Mouse (Mus musculus): ENCODE measurements around the gene Gm29609. TPM values are rescaled to one million over a fixed set of nuclear protein-coding genes. Genes with fewer than 3 reads are reported as not detected.
A peak's percentile ranks its signal among the peaks of the same experiment; 100 is the strongest.

Gm29609 gene
- polyA plus RNA-seq, 2 experiments = 0.96 to 4.3 TPM

DNA sequence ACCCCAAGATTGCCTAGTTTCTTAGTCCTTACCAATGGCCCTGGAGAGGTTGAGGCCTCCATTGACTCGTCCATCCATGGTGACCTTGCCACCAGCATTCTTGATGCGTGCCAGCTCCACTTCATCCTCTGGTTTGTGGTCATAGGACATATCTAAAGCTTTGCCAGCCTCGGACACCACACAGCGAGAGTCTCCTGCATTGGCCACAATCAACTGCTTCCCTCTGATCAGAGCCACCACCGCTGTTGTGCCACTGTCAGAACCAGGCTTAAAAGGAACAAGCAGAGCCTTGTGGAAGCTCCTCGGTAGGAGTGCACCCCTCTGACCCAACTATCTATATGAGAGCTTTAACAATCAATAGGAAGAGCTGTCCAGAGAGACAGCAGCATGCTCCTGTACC is 24.7 kb upstream of the Gm29609 start:
- 90% methylated on average over 6 of the region's 6 CpGs for WGBS
- Histone ChIP-seq H3K4me2 (replicated peaks; ENCODE audit: low read depth, low read length, severe bottlenecking) (no peak overlapping the region), H3K4me3 (replicated peaks; ENCODE audit: low read length) (no peak overlapping the region), H3K4me1 (ENCODE audit: control insufficient read depth, insufficient read depth, low read length) (peaks cover 9% of the 10 kb centered on the region), H3K27me3 (ENCODE audit: control insufficient read depth, insufficient read depth, low read length) (no peaks in the 10 kb centered on the region), H3K9me3 (ENCODE audit: control insufficient read depth, low read length) (peaks cover 4% of the 10 kb centered on the region), H3K36me3 (ENCODE audit: control insufficient read depth, insufficient read depth, low read length) (peaks cover 69% of the 10 kb centered on the region), H3K9ac (ENCODE audit: low read depth, low read length, severe bottlenecking) (no peak overlapping the region), H3K27ac (replicated peaks; ENCODE audit: low read depth, low read length) (no peak overlapping the region)
- TF ChIP-seq POLR2A (IDR thresholded peaks at IDR 0.05; ENCODE audit: borderline replicate concordance, extremely low read depth, insufficient read depth, insufficient read length) = no peak
- ATAC-seq (ENCODE audit: low FRiP score, low read depth) (no peak), DNase-seq (ENCODE audit: low spot score) (no peak)

DNA sequence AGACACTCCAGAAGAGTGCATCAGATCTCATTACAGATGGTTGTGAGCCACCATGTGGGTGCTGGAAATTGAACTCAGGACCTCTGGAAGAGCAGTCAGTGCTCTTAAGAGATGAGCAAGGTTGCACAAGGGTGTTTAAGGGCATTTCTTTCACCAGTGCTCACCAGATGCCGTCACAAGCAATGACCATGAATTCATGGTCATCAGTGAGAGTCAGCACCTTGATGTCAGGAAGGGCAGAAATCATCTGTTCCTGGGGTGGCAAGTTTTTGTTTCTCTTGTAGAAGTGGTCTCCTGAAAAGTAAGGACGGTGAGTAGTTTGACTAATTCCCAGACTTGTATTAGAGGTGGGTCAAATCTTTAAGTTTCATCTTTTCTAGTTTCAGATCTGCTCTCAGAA is 24.2 kb upstream of the Gm29609 start:
- H3K36me3 ChIP-seq (ENCODE audit: control insufficient read depth, insufficient read depth, low read length) = peaks cover 74% of the 10 kb centered on the region
- 88% methylated on average over 2 of the region's 2 CpGs for WGBS
- no peak overlapping the region for H3K4me3 ChIP-seq (replicated peaks; ENCODE audit: low read length)
- TF ChIP-seq POLR2A (IDR thresholded peaks at IDR 0.05; ENCODE audit: borderline replicate concordance, extremely low read depth, insufficient read depth, insufficient read length) = no peak
- no peak overlapping the region for H3K4me2 ChIP-seq (replicated peaks; ENCODE audit: low read depth, low read length, severe bottlenecking)
- H3K9me3 ChIP-seq (ENCODE audit: control insufficient read depth, low read length) = peaks cover 4% of the 10 kb centered on the region
- H3K9ac ChIP-seq (ENCODE audit: low read depth, low read length, severe bottlenecking) = no peak overlapping the region
- no peak for ATAC-seq (ENCODE audit: low FRiP score, low read depth)
- no peaks in the 10 kb centered on the region for H3K27me3 ChIP-seq (ENCODE audit: control insufficient read depth, insufficient read depth, low read length)
- DNase-seq (ENCODE audit: low spot score) = no peak
- peaks cover 9% of the 10 kb centered on the region for H3K4me1 ChIP-seq (ENCODE audit: control insufficient read depth, insufficient read depth, low read length)
- no peak overlapping the region for H3K27ac ChIP-seq (replicated peaks; ENCODE audit: low read depth, low read length)

DNA sequence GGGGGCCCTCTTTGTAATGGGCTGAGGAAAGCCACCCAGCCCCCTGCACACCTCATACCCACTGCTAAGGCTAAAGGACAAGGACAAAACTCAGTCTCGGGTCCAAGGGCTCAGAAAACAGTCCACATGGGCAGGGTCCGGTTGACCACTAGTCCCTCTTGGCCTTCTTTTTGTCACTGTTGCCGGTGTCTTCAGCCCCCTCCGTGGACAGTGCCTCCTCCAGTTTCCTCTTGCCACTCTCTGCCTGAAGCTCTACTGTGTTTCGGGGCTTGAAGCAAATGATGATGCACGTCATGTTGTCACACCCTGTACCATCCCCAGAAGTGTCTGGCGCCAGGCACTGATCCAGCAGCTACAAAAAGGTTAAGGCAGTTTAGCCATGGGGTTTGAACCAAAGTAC is 23.2 kb upstream of the Gm29609 start:
- H3K27ac ChIP-seq (replicated peaks; ENCODE audit: low read depth, low read length) = peak overlapping the region; percentile 67; the same call in 1 of the 2 replicates
- H3K4me3 ChIP-seq (replicated peaks; ENCODE audit: low read length) = peak overlapping the region; percentile 73
- peaks cover 9% of the 10 kb centered on the region for H3K4me1 ChIP-seq (ENCODE audit: control insufficient read depth, insufficient read depth, low read length)
- H3K36me3 ChIP-seq (ENCODE audit: control insufficient read depth, insufficient read depth, low read length) = peaks cover 79% of the 10 kb centered on the region
- no peaks in the 10 kb centered on the region for H3K27me3 ChIP-seq (ENCODE audit: control insufficient read depth, insufficient read depth, low read length)
- ATAC-seq (ENCODE audit: low FRiP score, low read depth) (no peak), DNase-seq (ENCODE audit: low spot score) (no peak)
- peak overlapping the region; percentile 62 for H3K4me2 ChIP-seq (replicated peaks; ENCODE audit: low read depth, low read length, severe bottlenecking)
- peaks cover 4% of the 10 kb centered on the region for H3K9me3 ChIP-seq (ENCODE audit: control insufficient read depth, low read length)
- WGBS = 92% methylated on average over 7 of the region's 7 CpGs
- peak overlapping the region; percentile 77 for H3K9ac ChIP-seq (ENCODE audit: low read depth, low read length, severe bottlenecking)
- TF ChIP-seq POLR2A (IDR thresholded peaks at IDR 0.05; ENCODE audit: borderline replicate concordance, extremely low read depth, insufficient read depth, insufficient read length) = no peak

DNA sequence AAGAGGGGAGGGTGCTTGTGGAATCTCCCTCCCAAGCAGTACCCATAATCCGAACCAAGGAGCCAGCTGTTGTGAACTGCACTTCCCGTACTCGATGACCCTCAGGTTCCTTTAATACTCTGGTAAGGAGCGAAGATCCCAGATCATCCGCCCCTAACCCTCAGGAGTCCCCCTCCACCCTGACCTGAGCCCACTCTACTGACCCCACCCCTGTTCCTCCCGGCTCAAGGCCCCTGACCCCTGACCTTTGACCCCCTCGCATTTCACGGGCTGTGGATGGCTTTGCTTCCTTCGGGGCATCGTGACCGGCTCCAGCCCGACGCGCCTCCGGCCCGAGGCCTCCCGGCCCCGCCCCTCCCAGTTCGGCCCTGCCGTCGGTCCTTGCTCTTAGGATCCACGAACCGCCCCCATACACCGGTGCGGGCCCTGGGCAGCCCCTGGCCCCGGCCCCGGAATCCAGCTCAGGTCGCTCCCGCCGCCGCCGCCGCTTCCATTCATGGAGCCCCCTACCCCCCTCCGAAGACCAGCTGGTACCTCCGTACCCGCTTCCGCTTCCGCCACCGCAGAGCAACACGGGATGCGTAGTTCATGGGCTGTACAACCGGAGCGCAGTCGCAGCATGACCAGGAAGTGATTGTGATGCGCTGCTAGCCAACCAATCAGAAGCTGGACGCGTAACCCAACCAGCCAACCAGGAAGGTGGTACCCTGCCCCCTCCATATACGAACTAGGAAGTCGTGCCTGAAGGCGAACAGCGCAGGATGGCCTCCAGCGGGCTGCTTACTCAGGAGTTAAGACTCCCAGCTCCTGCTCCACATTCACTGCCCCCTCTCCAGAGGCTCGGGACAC is 22.3 kb upstream of the Gm29609 start, which contains the start of gene Zfp513:
TSS of gene Zfp513 (minus strand) at position 562 of the 849 bp plus-strand sequence.
- Histone ChIP-seq H3K27me3 (ENCODE audit: control insufficient read depth, insufficient read depth, low read length) (no peaks in the 10 kb centered on the region), H3K4me3 (replicated peaks; ENCODE audit: low read length) (peak within 1 kb of the TSS; percentile 73), H3K27ac (replicated peaks; ENCODE audit: low read depth, low read length) (peak within 1 kb of the TSS; percentile 67), H3K36me3 (ENCODE audit: control insufficient read depth, insufficient read depth, low read length) (peaks cover 79% of the 10 kb centered on the region), H3K4me1 (ENCODE audit: control insufficient read depth, insufficient read depth, low read length) (peaks cover 9% of the 10 kb centered on the region), H3K9me3 (ENCODE audit: control insufficient read depth, low read length) (peaks cover 4% of the 10 kb centered on the region), H3K4me2 (replicated peaks; ENCODE audit: low read depth, low read length, severe bottlenecking) (peak within 1 kb of the TSS; percentile 62), H3K9ac (ENCODE audit: low read depth, low read length, severe bottlenecking) (peak within 1 kb of the TSS; percentile 77)
- under 1% methylated on average over 52 of the region's 53 CpGs for WGBS
- peak; percentile 49; the same call in 1 of the 2 replicates for TF ChIP-seq POLR2A (IDR thresholded peaks at IDR 0.05; ENCODE audit: borderline replicate concordance, extremely low read depth, insufficient read depth, insufficient read length)
- ATAC-seq (ENCODE audit: low FRiP score, low read depth) = peak; percentile 97
- peak; percentile 100 for DNase-seq (ENCODE audit: low spot score)

DNA sequence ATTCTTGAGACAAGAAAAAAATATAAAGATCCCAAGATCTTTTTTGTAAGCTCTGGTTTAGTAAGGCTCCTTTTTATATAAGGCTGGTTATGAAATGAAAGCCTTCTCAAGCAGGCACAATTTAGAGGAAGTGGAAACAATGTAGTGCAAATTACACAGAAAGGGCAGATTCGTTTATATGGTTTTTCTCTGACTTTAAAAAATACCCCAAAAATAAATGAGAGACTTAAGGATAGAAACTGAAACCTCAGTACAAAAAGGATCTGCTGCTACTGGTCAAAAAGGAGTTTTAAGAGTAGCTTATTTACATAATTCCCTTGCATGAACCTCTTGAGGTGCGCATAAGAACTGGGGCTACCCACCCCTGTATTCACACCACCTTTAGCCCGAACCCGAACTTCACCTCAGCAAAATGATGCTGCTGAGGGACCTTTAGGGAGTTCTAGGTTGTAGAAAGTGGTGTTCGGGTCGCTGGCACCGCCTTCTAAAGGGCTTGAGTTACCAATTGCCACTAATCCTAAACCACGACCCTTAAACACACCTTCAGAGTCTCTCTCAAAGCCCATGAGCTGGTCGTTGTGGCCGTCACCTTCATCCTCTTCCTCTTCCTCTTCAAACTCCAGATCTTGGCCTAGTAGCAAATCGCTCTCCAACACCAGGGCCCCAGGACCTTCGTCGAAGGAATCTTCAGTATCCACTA is 21.5 kb upstream of the Gm29609 start:
- peak overlapping the region; percentile 77 for H3K9ac ChIP-seq (ENCODE audit: low read depth, low read length, severe bottlenecking)
- peaks cover 83% of the 10 kb centered on the region for H3K36me3 ChIP-seq (ENCODE audit: control insufficient read depth, insufficient read depth, low read length)
- 0 out of 2 replicates have a peak overlapping the region, but pooled peaks have one; percentile 56 for H3K27ac ChIP-seq (replicated peaks; ENCODE audit: low read depth, low read length)
- TF ChIP-seq POLR2A (IDR thresholded peaks at IDR 0.05; ENCODE audit: borderline replicate concordance, extremely low read depth, insufficient read depth, insufficient read length) = no peak
- no peaks in the 10 kb centered on the region for H3K27me3 ChIP-seq (ENCODE audit: control insufficient read depth, insufficient read depth, low read length)
- 15% methylated on average over 13 of the region's 13 CpGs for WGBS
- H3K9me3 ChIP-seq (ENCODE audit: control insufficient read depth, low read length) = peaks cover 4% of the 10 kb centered on the region
- ATAC-seq (ENCODE audit: low FRiP score, low read depth) (no peak; the same call in 1 of the 2 replicates), DNase-seq (ENCODE audit: low spot score) (no peak)
- peaks cover 9% of the 10 kb centered on the region for H3K4me1 ChIP-seq (ENCODE audit: control insufficient read depth, insufficient read depth, low read length)
- H3K4me3 ChIP-seq (replicated peaks; ENCODE audit: low read length) = peak overlapping the region; percentile 73
- peak overlapping the region; percentile 62 for H3K4me2 ChIP-seq (replicated peaks; ENCODE audit: low read depth, low read length, severe bottlenecking)
